Mouse (Mus musculus) ES-Bruce4 (cell line): ENCODE data around the gene Slc7a10.

Experiments
- CTCF ChIP-seq: IDR thresholded peaks from one replicate; pipeline ENCODE4 v1.8.1; 2011; ENCODE audit warnings: low read depth, low read length
- EP300 ChIP-seq: IDR thresholded peaks from 2 replicates; pipeline ENCODE4 v1.6.1; 2011; ENCODE audit warnings: low read depth, low read length; ENCODE audit not compliant: insufficient read depth

DNA sequence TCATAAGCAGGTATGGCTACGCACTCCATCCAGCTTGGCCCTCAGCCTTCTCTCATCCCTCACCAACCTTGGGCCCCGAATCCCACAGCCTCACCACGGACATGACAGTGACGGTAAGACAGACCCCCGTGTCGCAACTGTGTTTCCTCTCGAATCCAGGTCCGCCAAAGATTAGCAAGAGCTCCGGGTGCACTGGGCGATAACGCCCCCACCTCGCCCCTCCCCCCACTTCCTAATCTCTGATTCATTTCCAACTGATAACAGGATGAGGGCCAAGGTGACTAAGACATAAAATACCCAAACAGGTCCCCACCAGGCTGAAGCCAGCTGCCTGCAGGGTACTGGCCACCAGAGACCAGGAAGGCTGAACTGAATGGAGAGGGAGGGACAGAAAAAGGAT is 31.7 kb upstream of the Slc7a10 start:
- TF ChIP-seq CTCF (no peak), EP300 (no peak)
